Mouse (Mus musculus) left cerebral cortex, postnatal 4 days (tissue): ENCODE data around the gene Trim14. TPM values are rescaled to one million over a fixed set of nuclear protein-coding genes. Genes with fewer than 3 reads are reported as not detected.

ENCODE experiments used
- DNase-seq: peaks from one replicate; pipeline ENCODE4 v3.0.0-alpha.2; 2022
- intact Hi-C: fragments of 180-260 bp; cut with DNase I; formaldehyde crosslinking; loops from one replicate; pipeline ENCODE4 v1.15.1; 2025
- total RNA-seq, 2 experiments: library from RNA; stranded (reverse); gene quantifications; 2 replicates each; pipeline ENCODE4 v1.2.3; 2021

Gene Trim14
- total RNA-seq, 2 experiments from 2014 or later = 0.48 to 0.88 TPM

- intact Hi-C loops = no loop called here
Measured at GRCm38 (mm10) chr4:46448886-46449285, 87.1 kb downstream of the Trim14 start.

GRCm38 (mm10) chr4:46447461-46447860 lies 88.5 kb downstream of the Trim14 start:
- intact Hi-C loops = no loop called here
- DNase-seq = no peak

More at GRCm38 (mm10) chr4:46448886-46449285, 87.1 kb downstream of the Trim14 start:
- peak; percentile 60 for DNase-seq

DNA sequence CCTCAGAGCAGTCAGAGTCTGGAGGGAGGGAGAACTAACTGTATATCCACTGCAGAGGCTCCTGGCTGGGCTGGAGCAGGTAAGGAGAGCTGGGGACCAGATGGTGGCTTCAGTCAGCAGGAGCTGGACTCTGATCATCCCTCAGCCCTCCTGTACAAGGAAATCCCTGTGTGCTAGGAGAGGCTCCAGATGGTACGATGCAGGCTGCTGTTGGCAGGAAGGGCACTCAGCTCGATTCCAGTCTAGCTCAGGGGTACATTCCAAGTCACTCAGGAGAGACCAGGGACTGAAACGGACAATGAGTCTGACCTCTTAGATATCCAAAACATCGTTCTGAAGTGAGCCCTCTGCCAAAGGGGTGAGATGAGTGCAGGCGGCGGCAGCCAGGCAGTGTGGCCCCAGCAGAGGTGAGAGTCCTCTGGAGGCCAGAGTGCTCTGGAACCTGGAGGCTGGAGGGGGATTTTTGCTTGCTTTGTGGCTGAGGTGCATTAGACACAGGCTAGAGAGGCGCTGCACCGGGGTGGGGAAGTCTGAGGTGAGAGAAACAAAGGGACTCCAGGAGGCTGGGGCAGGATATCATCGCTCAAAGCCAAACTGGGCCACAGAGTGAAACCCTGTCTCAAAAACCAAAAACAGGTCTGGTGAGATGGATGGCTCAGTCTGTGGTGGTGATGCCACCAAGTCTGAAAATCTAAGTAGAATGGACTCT lies 90.5 kb downstream of the Trim14 start:
- intact Hi-C loops = no loop called here
- peak; percentile 42 for DNase-seq

Other genes with a start within 250 kb of the Trim14 start
- not detected for gene Foxe1, start 192.5 kb downstream of the Trim14 start, total RNA-seq
- gene Trmo, start 146.7 kb downstream of the Trim14 start, total RNA-seq = 1 to 10 TPM; 3.4 to 6.3 TPM
- gene Hemgn, start 122.6 kb downstream of the Trim14 start, total RNA-seq = not detected
- 10 to 100 TPM; 61.5 to 62.2 TPM for gene Anp32b, start 85.2 kb downstream of the Trim14 start, total RNA-seq
- 10 to 100 TPM; 54.8 to 63.2 TPM for gene Nans, start 46.9 kb downstream of the Trim14 start, total RNA-seq
- 10 to 100 TPM; 37.9 to 39.9 TPM for gene Coro2a, start 66.1 kb upstream of the Trim14 start, total RNA-seq
- gene Tbc1d2, start 114.1 kb upstream of the Trim14 start, total RNA-seq = 1 to 10 TPM; 1.3 to 1.4 TPM